Comparison of ENCODE assay signal across 8 mouse cellular contexts in the genomic region with DNA sequence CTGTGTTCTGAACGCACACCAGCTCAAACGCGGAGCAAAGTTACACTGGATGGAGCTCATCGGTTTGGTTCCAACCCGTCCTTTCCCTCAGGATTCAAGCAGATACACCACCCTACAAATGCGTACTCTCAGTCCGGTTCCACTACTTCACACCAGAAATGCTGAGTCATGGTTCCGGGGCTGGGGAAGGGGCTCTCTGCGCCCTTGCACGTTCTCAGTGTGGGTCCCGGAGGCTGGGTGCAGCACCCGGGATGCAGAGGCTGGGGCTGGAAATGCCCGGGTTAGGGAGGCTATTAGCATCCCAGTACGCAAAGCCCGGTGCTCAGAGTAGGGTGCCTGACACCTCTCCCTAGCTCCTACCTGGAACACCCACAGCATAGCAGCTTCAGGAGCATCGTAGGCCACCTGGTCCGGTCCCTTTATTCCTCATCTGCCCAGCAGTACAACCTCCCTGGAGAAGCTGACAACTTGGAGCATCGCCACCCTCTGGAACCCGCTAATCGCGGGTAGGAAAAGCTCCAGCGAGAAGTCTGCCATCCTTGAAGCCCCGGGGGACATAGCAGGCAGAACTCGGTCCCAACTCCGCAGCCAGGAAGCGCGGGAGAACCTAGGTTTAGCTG. TPM values are rescaled to one million over a fixed set of nuclear protein-coding genes. Genes with fewer than 3 reads are reported as not detected.
DNase-seq lines count a peak whose midpoint lies in the region; ATAC-seq and TF ChIP-seq lines count a peak whose summit lies in the region.

No protein-coding gene starts in this region.

- peak overlapping the region; percentile 51 for H3K9ac ChIP-seq in intestine, postnatal 0 days (ENCODE audit: low read depth, low read length)
- peak overlapping the region; percentile 54; the same call in 1 of the 2 replicates for H3K9ac ChIP-seq in limb, embryonic 15.5 days
- peak overlapping the region; percentile 69 for H3K9ac ChIP-seq in neural tube, embryonic 12.5 days

- H3K4me1 ChIP-seq in intestine, postnatal 0 days (replicated peaks; ENCODE audit: control insufficient read depth, insufficient read depth, low read length) = 0 out of 2 replicates have a peak, but pooled peaks cover 4% of the 10 kb centered on the region
- H3K4me1 ChIP-seq in limb, embryonic 15.5 days = peaks cover 35% of the 10 kb centered on the region
- peaks cover 21% of the 10 kb centered on the region for H3K4me1 ChIP-seq in neural tube, embryonic 12.5 days

- H3K27ac ChIP-seq in intestine, postnatal 0 days (ENCODE audit: low read depth, low read length) = no peak overlapping the region
- no peak overlapping the region for H3K27ac ChIP-seq in limb, embryonic 15.5 days
- H3K27ac ChIP-seq in neural tube, embryonic 12.5 days = no peak overlapping the region

- peak; percentile 29 for DNase-seq in kidney, adult 18-20 months
- DNase-seq in kidney, adult 11 months = no peak
- DNase-seq in embryo, embryonic 10 days (ENCODE audit: low spot score) = peak; percentile 60
- DNase-seq in natural killer cell, adult 2 months (ENCODE audit: low spot score in 2 of 2) = no peak

- no peaks in the 10 kb centered on the region for H3K36me3 ChIP-seq in intestine, postnatal 0 days (ENCODE audit: control insufficient read depth, insufficient read depth)
- no peaks in the 10 kb centered on the region for H3K36me3 ChIP-seq in limb, embryonic 15.5 days
- no peaks in the 10 kb centered on the region for H3K36me3 ChIP-seq in neural tube, embryonic 12.5 days

- H3K4me2 ChIP-seq in intestine, postnatal 0 days (replicated peaks; ENCODE audit: low read depth) = peak overlapping the region; percentile 99
- H3K4me2 ChIP-seq in limb, embryonic 15.5 days = peak overlapping the region; percentile 95
- H3K4me2 ChIP-seq in neural tube, embryonic 12.5 days (replicated peaks) = peak overlapping the region; percentile 91

- peak overlapping the region; percentile 75 for H3K4me3 ChIP-seq in intestine, postnatal 0 days (ENCODE audit: low read depth, low read length)
- peak overlapping the region; percentile 74 for H3K4me3 ChIP-seq in limb, embryonic 15.5 days
- peak overlapping the region; percentile 74 for H3K4me3 ChIP-seq in neural tube, embryonic 12.5 days

- under 1% methylated on average over 27 of the region's 27 CpGs for WGBS in intestine, postnatal 0 days
- WGBS in limb, embryonic 15.5 days = under 1% methylated on average over 27 of the region's 27 CpGs
- under 1% methylated on average over 27 of the region's 27 CpGs for WGBS in neural tube, embryonic 12.5 days

- ATAC-seq in granulocyte monocyte progenitor cell, adult 5-6 weeks (replicated peaks; ENCODE audit: poor library complexity, severe bottlenecking) = peak; percentile 8; the same call in 1 of the 2 replicates
- no peak for ATAC-seq in intestine, postnatal 0 days
- ATAC-seq in limb, embryonic 15.5 days (ENCODE audit: insufficient number of reproducible peaks, low FRiP score, low TSS enrichment, low read depth) = no peak
- peak; percentile 10 for ATAC-seq in neural tube, embryonic 12.5 days (ENCODE audit: low FRiP score, low read depth)

- no peak for TF ChIP-seq CTCF in intestine, postnatal 0 days (IDR thresholded peaks at IDR 0.05; ENCODE audit: low read depth)

- H3K27me3 ChIP-seq in intestine, postnatal 0 days (replicated peaks; ENCODE audit: control insufficient read depth, insufficient read depth, low read length) = peaks cover 42% of the 10 kb centered on the region
- peaks cover 31% of the 10 kb centered on the region for H3K27me3 ChIP-seq in limb, embryonic 15.5 days
- H3K27me3 ChIP-seq in neural tube, embryonic 12.5 days (replicated peaks) = peaks cover 34% of the 10 kb centered on the region

- no peaks in the 10 kb centered on the region for H3K9me3 ChIP-seq in intestine, postnatal 0 days (ENCODE audit: control insufficient read depth)
- no peaks in the 10 kb centered on the region for H3K9me3 ChIP-seq in limb, embryonic 15.5 days
- no peaks in the 10 kb centered on the region for H3K9me3 ChIP-seq in neural tube, embryonic 12.5 days

RNA-seq across cellular contexts. Expression of gene Tmtc1, which starts 1.4 kb away (rescaled TPM):
- total RNA-seq in granulocyte monocyte progenitor cell, adult 5-6 weeks (2014; fragmentation: Nextera tagmentation) = not detected in 2 replicates
- not detected in 2 replicates for total RNA-seq in granulocyte monocyte progenitor cell, adult 5-6 weeks (2017)
- polyA plus RNA-seq in intestine, postnatal 0 days (2015; fragmentation: Nextera tagmentation; extraction: Ambion mirVana) = 0.81 and 0.88 TPM in 2 replicates
- 1.1 and 1.3 TPM in 2 replicates for polyA plus RNA-seq in limb, embryonic 15.5 days (2015; fragmentation: Nextera tagmentation; extraction: Ambion mirVana)
- 2.1 and 2.3 TPM in 2 replicates for polyA plus RNA-seq in neural tube, embryonic 12.5 days (2016; fragmentation: Nextera tagmentation; extraction: Ambion mirVana)

Comparison
In these comparisons a context has a peak if more than half of its experiments do, and no peak if none do; other contexts are left out.
1. DNase-seq: peak in kidney, adult 18-20 months (single experiment) and embryo, embryonic 10 days (single experiment); none in kidney, adult 11 months (single experiment) and natural killer cell, adult 2 months (0 of 2).
2. ATAC-seq: peak in granulocyte monocyte progenitor cell, adult 5-6 weeks (single experiment) and neural tube, embryonic 12.5 days (single experiment); none in intestine, postnatal 0 days (single experiment) and limb, embryonic 15.5 days (single experiment).
3. Peak in every context shown above with its lines, with median percentiles within 50 percentile points of each other: H3K4me2 ChIP-seq, H3K4me3 ChIP-seq and H3K9ac ChIP-seq.